Mouse (Mus musculus) thymus, adult 2 months (tissue): ENCODE measurements around the gene Slc27a4. TPM values are rescaled to one million over a fixed set of nuclear protein-coding genes. Genes with fewer than 3 reads are reported as not detected.

Experiments
- DNase-seq: peaks from one replicate; pipeline ENCODE4 v3.0.0; 2021
- H3K27ac ChIP-seq: fragments of 200-500 bp; 2 replicates; pipeline ENCODE4 v1.5.1; 2012; ENCODE audit warnings: low read length, control low read depth; ENCODE audit not compliant: control insufficient read depth, insufficient read depth
- H3K27me3 ChIP-seq: fragments of 200-500 bp; 2 replicates; pipeline ENCODE4 v1.6.1; 2012; ENCODE audit warnings: mild to moderate bottlenecking, low read length, moderate library complexity, mixed read lengths; ENCODE audit not compliant: control insufficient read depth, insufficient read depth
- H3K36me3 ChIP-seq: fragments of 200-500 bp; 2 replicates; pipeline ENCODE4 v1.6.1; 2012; ENCODE audit warnings: mild to moderate bottlenecking, low read length, moderate library complexity; ENCODE audit not compliant: control insufficient read depth, insufficient read depth
- H3K4me1 ChIP-seq: fragments of 200-500 bp; replicated peaks from 2 replicates; pipeline ENCODE4 v1.6.1; 2012; ENCODE audit warnings: low read length; ENCODE audit not compliant: control insufficient read depth, insufficient read depth
- H3K4me3 ChIP-seq: fragments of 200-500 bp; 2 replicates; pipeline ENCODE4 v1.5.1; 2012; ENCODE audit warnings: mild to moderate bottlenecking, low read length, control low read depth, moderate library complexity; ENCODE audit not compliant: control insufficient read depth, insufficient read depth
- CTCF ChIP-seq: fragments of 200-500 bp; IDR thresholded peaks from 2 replicates; pipeline ENCODE4 v1.5.1; 2012; ENCODE audit warnings: mild to moderate bottlenecking, control low read depth, low read length, moderate library complexity, borderline replicate concordance; ENCODE audit not compliant: control insufficient read depth, poor library complexity, insufficient read depth; ENCODE audit errors: extremely low read depth
- POLR2A ChIP-seq: fragments of 200-500 bp; IDR thresholded peaks from 2 replicates; pipeline ENCODE4 v1.6.1; 2012; ENCODE audit warnings: mild to moderate bottlenecking, low read length, control low read depth, moderate library complexity; ENCODE audit not compliant: control insufficient read depth, poor library complexity, insufficient read depth; ENCODE audit errors: extremely low read depth
- WGBS: fragments of 180-500 bp; shearing (Covaris S2); methylation state at CpG from one replicate; pipeline ENCODE4 v1.1.7; 2018; 5-methylcytosine and 5-hydroxymethylcytosine counted together
- polyA plus RNA-seq: library from polyadenylated mRNA; depleted of rRNA; stranded (reverse); fragments of >200 nt; gene quantifications from 2 replicates; pipeline ENCODE4 v1.2.3, GENCODE M21; 2012

Gene Slc27a4
- polyA plus RNA-seq, 1 experiment: 35.8 TPM

GRCm38 (mm10) chr2:29820025-29820817 is 17.8 kb downstream of the Slc27a4 start, which contains the start of gene Urm1:
TSS of gene Urm1 (plus strand) at chr2:29820075.
- peak within 1 kb of the TSS; percentile 41; the same call in 1 of the 2 replicates for H3K27ac ChIP-seq
- DNase-seq: peak; percentile 68
- WGBS: 2% methylated on average over 35 of the region's 35 CpGs
- peak within 1 kb of the TSS; percentile 53 for H3K4me3 ChIP-seq
- TF ChIP-seq CTCF (0 out of 2 replicates have a peak, but pooled peaks have one; percentile 34), POLR2A (no peak)
- H3K36me3 ChIP-seq: no peaks in the 10 kb centered on the region
- H3K4me1 ChIP-seq: peaks cover 20% of the 10 kb centered on the region
- H3K27me3 ChIP-seq: no peaks in the 10 kb centered on the region

DNA sequence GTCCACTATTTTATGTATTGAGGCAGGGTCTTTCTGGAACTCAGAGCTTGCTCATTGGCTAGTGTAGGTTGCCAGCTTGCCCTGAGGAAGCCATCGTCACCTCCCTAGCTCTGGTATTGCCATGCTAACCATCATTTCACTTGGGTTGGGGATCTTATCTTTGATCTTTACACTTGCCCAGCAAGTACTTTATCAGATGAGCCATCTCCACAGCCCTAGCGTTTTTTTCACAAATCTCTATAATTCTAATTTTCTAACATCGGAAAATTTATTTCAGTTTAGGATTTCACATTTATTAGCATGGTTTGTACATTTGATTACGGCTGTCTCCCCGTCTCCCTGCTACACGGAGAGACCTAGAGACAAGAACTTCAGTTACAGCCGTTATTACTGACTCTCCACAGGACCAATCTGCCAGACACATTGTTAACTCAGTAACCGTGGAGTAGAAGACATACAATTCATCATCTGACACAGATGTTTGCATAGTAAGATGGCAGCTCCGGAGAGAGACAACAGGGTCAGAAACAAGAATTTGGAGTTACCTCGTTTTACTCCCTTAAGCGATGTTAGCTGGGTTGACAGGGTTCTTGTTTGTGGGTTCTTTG is 24.0 kb downstream of the Slc27a4 start:
- Histone ChIP-seq H3K4me1 (peaks cover 6% of the 10 kb centered on the region), H3K27ac (peak overlapping the region; percentile 54), H3K36me3 (no peaks in the 10 kb centered on the region), H3K4me3 (peak overlapping the region; percentile 48), H3K27me3 (no peaks in the 10 kb centered on the region)
- no peak for DNase-seq
- no peak for TF ChIP-seq CTCF
- no peak for TF ChIP-seq POLR2A
- 7% methylated on average over 11 of the region's 11 CpGs for WGBS

- no peaks in the 10 kb centered on the region for H3K36me3 ChIP-seq
- H3K27ac ChIP-seq: peak overlapping the region; percentile 54
- DNase-seq: peak; percentile 93
- H3K4me1 ChIP-seq: peaks cover 6% of the 10 kb centered on the region
- H3K4me3 ChIP-seq: peak overlapping the region; percentile 93
- WGBS: under 1% methylated on average over 48 of the region's 48 CpGs
- no peaks in the 10 kb centered on the region for H3K27me3 ChIP-seq
- 0 out of 2 replicates have a peak, but pooled peaks have one; percentile 47 for TF ChIP-seq POLR2A
- 0 out of 2 replicates have a peak, but pooled peaks have one; percentile 18 for TF ChIP-seq CTCF
Observed at GRCm38 (mm10) chr2:29826926-29827708, 24.7 kb downstream of the Slc27a4 start.

- H3K4me3 ChIP-seq: peak overlapping the region; percentile 93
- TF ChIP-seq CTCF (no peak), POLR2A (no peak)
- H3K36me3 ChIP-seq: no peaks in the 10 kb centered on the region
- no peak overlapping the region for H3K27ac ChIP-seq
- no peaks in the 10 kb centered on the region for H3K27me3 ChIP-seq
- DNase-seq: no peak
- H3K4me1 ChIP-seq: peaks cover 6% of the 10 kb centered on the region
- 3% methylated on average over 12 of the region's 12 CpGs for WGBS
Observed at GRCm38 (mm10) chr2:29827709-29828024, 25.2 kb downstream of the Slc27a4 start.

GRCm38 (mm10) chr2:29831106-29831505 is 28.7 kb downstream of the Slc27a4 start:
- Histone ChIP-seq H3K4me3 (no peak overlapping the region), H3K4me1 (peaks cover 6% of the 10 kb centered on the region), H3K36me3 (peaks cover 7% of the 10 kb centered on the region), H3K27me3 (no peaks in the 10 kb centered on the region), H3K27ac (no peak overlapping the region)
- no peak for DNase-seq
- WGBS: 97% methylated on average over 4 of the region's 4 CpGs
- no peak for TF ChIP-seq POLR2A
- TF ChIP-seq CTCF: no peak

DNA sequence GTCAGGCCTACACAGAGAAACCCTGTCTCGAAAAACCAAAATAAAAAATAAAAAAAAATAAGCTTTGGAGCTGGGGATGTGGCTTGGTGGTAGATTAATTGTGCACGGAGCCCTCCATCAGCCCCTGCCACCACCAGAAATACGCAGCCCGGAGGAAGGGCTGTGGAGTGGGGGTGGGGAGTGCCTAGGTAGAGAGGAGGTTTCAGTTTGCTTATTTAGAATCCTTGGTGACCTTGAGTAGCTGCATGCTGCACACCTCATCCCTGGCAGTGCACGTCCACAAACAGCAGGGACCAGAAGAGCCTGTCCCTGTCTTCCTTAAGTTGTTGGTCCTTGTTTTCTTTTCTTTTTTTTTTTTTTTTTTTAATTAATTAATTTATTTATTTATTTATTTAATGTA is 31.4 kb downstream of the Slc27a4 start:
- Histone ChIP-seq H3K27me3 (no peaks in the 10 kb centered on the region), H3K36me3 (peaks cover 7% of the 10 kb centered on the region), H3K27ac (no peak overlapping the region), H3K4me3 (no peak overlapping the region), H3K4me1 (no peaks in the 10 kb centered on the region)
- TF ChIP-seq CTCF: no peak
- TF ChIP-seq POLR2A: no peak
- DNase-seq: no peak
- 97% methylated on average over 5 of the region's 5 CpGs for WGBS
